Mouse (Mus musculus) CH12.LX (cell line): ENCODE measurements around the gene Aplp1. TPM values are rescaled to one million over a fixed set of nuclear protein-coding genes. Genes with fewer than 3 reads are reported as not detected.

Source experiments
- DNase-seq: peaks from one replicate; pipeline ENCODE4 v3.0.0-alpha.2; 2013; ENCODE audit errors: extremely low read depth
- H3K27ac ChIP-seq: 2 replicates; pipeline ENCODE4 v1.5.1; 2012; ENCODE audit warnings: low read depth, mild to moderate bottlenecking, control low read depth, moderate library complexity; ENCODE audit not compliant: insufficient read depth
- H3K27me3 ChIP-seq: replicated peaks from 2 replicates; pipeline ENCODE3; 2012; ENCODE audit warnings: inconsistent platforms
- H3K36me3 ChIP-seq, 2 experiments: replicated peaks in 1 of 2; 2 replicates each; pipeline versions ENCODE3 to v1.6.1; 2012; ENCODE audit warnings: inconsistent platforms in 1 of 2, low read length in 1 of 2, mild to moderate bottlenecking in 1 of 2, mixed read lengths in 1 of 2, moderate library complexity in 1 of 2; ENCODE audit not compliant: control insufficient read depth in 1 of 2, insufficient read depth in 1 of 2
- H3K4me1 ChIP-seq, 2 experiments: 2 replicates each; pipeline ENCODE4 v1.6.1; 2012; ENCODE audit warnings: inconsistent platforms in 1 of 2, moderate library complexity in 1 of 2; ENCODE audit not compliant: insufficient read depth in 2 of 2, control insufficient read depth in 1 of 2
- H3K4me2 ChIP-seq: 2 replicates; pipeline ENCODE4 v1.6.1; 2012; ENCODE audit warnings: low read depth, mild to moderate bottlenecking, control low read depth; ENCODE audit not compliant: poor library complexity, insufficient read depth, severe bottlenecking
- H3K4me3 ChIP-seq, 3 experiments: fragments of 150-350 bp in 1 of 3; sonication (generic) in 1 of 3; replicated peaks in 1 of 3; 2 replicates each; pipeline versions ENCODE3 to v1.5.1; 2011 to 2012; ENCODE audit warnings: low read depth in 2 of 3, low read length in 2 of 3, mild to moderate bottlenecking in 2 of 3, moderate library complexity in 2 of 3, control low read depth in 1 of 3, improper control_type of control experiment in 1 of 3, inconsistent platforms in 1 of 3, mixed read lengths in 1 of 3; ENCODE audit not compliant: poor library complexity in 1 of 3
- H3K79me2 ChIP-seq: replicated peaks from 2 replicates; pipeline ENCODE4 v1.6.1; 2012; ENCODE audit warnings: mild to moderate bottlenecking, moderate library complexity; ENCODE audit not compliant: control insufficient read depth, poor library complexity, insufficient read depth, severe bottlenecking; ENCODE audit errors: extremely low read depth
- H3K9ac ChIP-seq: 2 replicates; pipeline ENCODE4 v1.6.1; 2012; ENCODE audit warnings: low read depth, mild to moderate bottlenecking, control low read depth, moderate library complexity; ENCODE audit not compliant: insufficient read depth
- H3K9me3 ChIP-seq: replicated peaks from 2 replicates; pipeline ENCODE3; 2012; ENCODE audit warnings: low read length, inconsistent platforms, mixed read lengths
- BHLHE40 ChIP-seq: IDR thresholded peaks from 2 replicates; pipeline ENCODE4 v1.6.1; 2011; ENCODE audit warnings: mild to moderate bottlenecking, low read depth, low read length, improper control_type of control experiment
- CHD1 ChIP-seq: IDR thresholded peaks from 2 replicates; pipeline ENCODE4 v1.6.1; 2012; ENCODE audit warnings: low read depth, low read length, improper control_type of control experiment, inconsistent platforms
- CHD2 ChIP-seq: IDR thresholded peaks from 2 replicates; pipeline ENCODE4 v1.6.1; 2011; ENCODE audit warnings: low read length, improper control_type of control experiment
- E2F4 ChIP-seq: IDR thresholded peaks from 2 replicates; pipeline ENCODE4 v1.6.1; 2011; ENCODE audit warnings: low read depth, low read length, improper control_type of control experiment; ENCODE audit not compliant: insufficient replicate concordance
- ELF1 ChIP-seq: IDR thresholded peaks from 2 replicates; pipeline ENCODE4 v1.6.1; 2014; ENCODE audit warnings: low read depth, mild to moderate bottlenecking, inconsistent platforms, low read length, improper control_type of control experiment
- EP300 ChIP-seq: IDR thresholded peaks from 2 replicates; pipeline ENCODE4 v1.6.1; 2011; ENCODE audit warnings: low read length, improper control_type of control experiment
- GABPA ChIP-seq: IDR thresholded peaks from 2 replicates; pipeline ENCODE4 v1.6.1; 2012; ENCODE audit warnings: low read depth, low read length, improper control_type of control experiment, inconsistent platforms; ENCODE audit not compliant: insufficient replicate concordance
- JUN ChIP-seq: IDR thresholded peaks from 2 replicates; pipeline ENCODE4 v1.6.1; 2011; ENCODE audit warnings: low read depth, mild to moderate bottlenecking, low read length, improper control_type of control experiment, moderate library complexity; ENCODE audit not compliant: insufficient read depth
- MAX ChIP-seq: IDR thresholded peaks from 2 replicates; pipeline ENCODE4 v1.6.1; 2011; ENCODE audit warnings: low read length, improper control_type of control experiment
- MAZ ChIP-seq: IDR thresholded peaks from 2 replicates; pipeline ENCODE4 v1.6.1; 2012; ENCODE audit warnings: low read depth, mild to moderate bottlenecking, inconsistent platforms, low read length, improper control_type of control experiment, moderate library complexity
- MEF2A ChIP-seq: IDR thresholded peaks from 2 replicates; pipeline ENCODE4 v1.6.1; 2014; ENCODE audit warnings: low read depth, mild to moderate bottlenecking, inconsistent platforms, low read length, improper control_type of control experiment, borderline replicate concordance
- MXI1 ChIP-seq: IDR thresholded peaks from 2 replicates; pipeline ENCODE4 v1.6.1; 2011; ENCODE audit warnings: mild to moderate bottlenecking, low read depth, low read length, improper control_type of control experiment
- NELFE ChIP-seq: IDR thresholded peaks from 2 replicates; pipeline ENCODE4 v1.6.1; 2011; ENCODE audit warnings: low read depth, low read length, improper control_type of control experiment
- PAX5 ChIP-seq: IDR thresholded peaks from 2 replicates; pipeline ENCODE4 v1.6.1; 2012; ENCODE audit warnings: low read length, inconsistent platforms, mixed read lengths
- POLR2A ChIP-seq: IDR thresholded peaks from 2 replicates; pipeline ENCODE4 v1.6.1; 2011; ENCODE audit warnings: low read depth, mild to moderate bottlenecking, improper control_type of control experiment, low read length
- POLR2AphosphoS2 ChIP-seq: IDR thresholded peaks from 2 replicates; pipeline ENCODE4 v1.6.1; 2011; ENCODE audit warnings: low read depth, low read length, improper control_type of control experiment
- RAD21 ChIP-seq: IDR thresholded peaks from 2 replicates; pipeline ENCODE4 v1.6.1; 2011; ENCODE audit warnings: low read depth, mild to moderate bottlenecking, low read length, improper control_type of control experiment, moderate library complexity
- RCOR1 ChIP-seq: conservative IDR thresholded peaks from 2 replicates; pipeline ENCODE4 v1.6.1; 2012; ENCODE audit warnings: low read depth, mild to moderate bottlenecking, inconsistent platforms, low read length, improper control_type of control experiment
- SIN3A ChIP-seq: IDR thresholded peaks from 2 replicates; pipeline ENCODE4 v1.6.1; 2012; ENCODE audit warnings: low read length, improper control_type of control experiment, inconsistent platforms
- SMC3 ChIP-seq: IDR thresholded peaks from 2 replicates; pipeline ENCODE4 v1.6.1; 2011; ENCODE audit warnings: low read depth, low read length, improper control_type of control experiment
- TCF12 ChIP-seq: IDR thresholded peaks from 2 replicates; pipeline ENCODE4 v1.6.1; 2014; ENCODE audit warnings: low read depth, mild to moderate bottlenecking, inconsistent platforms, low read length, improper control_type of control experiment
- UBTF ChIP-seq: IDR thresholded peaks from 2 replicates; pipeline ENCODE4 v1.6.1; 2012; ENCODE audit warnings: low read depth, mild to moderate bottlenecking, inconsistent platforms, low read length, improper control_type of control experiment, moderate library complexity
- USF2 ChIP-seq: conservative IDR thresholded peaks from 2 replicates; pipeline ENCODE4 v1.6.1; 2011; ENCODE audit warnings: low read depth, low read length, improper control_type of control experiment
- ZC3H11A ChIP-seq: IDR thresholded peaks from 2 replicates; pipeline ENCODE4 v1.6.1; 2012; ENCODE audit warnings: low read depth, mild to moderate bottlenecking, inconsistent platforms, low read length, improper control_type of control experiment
- ZKSCAN1 ChIP-seq: IDR thresholded peaks from 2 replicates; pipeline ENCODE4 v1.6.1; 2012; ENCODE audit warnings: low read depth, inconsistent platforms, low read length, improper control_type of control experiment, borderline replicate concordance
- ZMIZ1 ChIP-seq: IDR thresholded peaks from 2 replicates; pipeline ENCODE4 v1.6.1; 2012; ENCODE audit warnings: low read depth, mild to moderate bottlenecking, inconsistent platforms, low read length, improper control_type of control experiment
- ZNF384 ChIP-seq: IDR thresholded peaks from 2 replicates; pipeline ENCODE4 v1.6.1; 2012; ENCODE audit warnings: low read depth, low read length, improper control_type of control experiment, inconsistent platforms
- dilution Hi-C: fragments of 300-500 bp; cut with MboI; formaldehyde crosslinking; loops from 2 replicates; pipeline ENCODE4 v1.14.3; 2020; ENCODE audit warnings: low sequenced_read_pairs; ENCODE audit not compliant: extremely low pct_unique_long_range_greater_than_20kb, extremely low pct_ligation_motif_present
- in situ Hi-C: fragments of 300-500 bp; cut with MboI; formaldehyde crosslinking; loops from 3 replicates; pipeline ENCODE4 v1.14.3; 2019; ENCODE audit warnings: low sequenced_read_pairs, low pct_ligation_motif_present, low pct_unique_long_range_greater_than_20kb, mixed read lengths
- polyA plus RNA-seq: library from polyadenylated mRNA; unstranded; fragments of >175 nt; gene quantifications from 2 replicates; pipeline ENCODE4 v1.2.1, GENCODE M21; 2012; ENCODE audit warnings: low read depth; ENCODE audit not compliant: insufficient read length
- total RNA-seq, 2 experiments: library from RNA; depleted of rRNA; stranded (reverse); fragments of 300-350 nt in 1 of 2; fragments of >200 nt in 1 of 2; gene quantifications; 2 replicates each; pipeline ENCODE4 v1.2.3; 2012 to 2014

Aplp1 gene
- total and polyA plus RNA-seq, 3 experiments, result 0.10 to 0.93 TPM; not detected in 1

DNA sequence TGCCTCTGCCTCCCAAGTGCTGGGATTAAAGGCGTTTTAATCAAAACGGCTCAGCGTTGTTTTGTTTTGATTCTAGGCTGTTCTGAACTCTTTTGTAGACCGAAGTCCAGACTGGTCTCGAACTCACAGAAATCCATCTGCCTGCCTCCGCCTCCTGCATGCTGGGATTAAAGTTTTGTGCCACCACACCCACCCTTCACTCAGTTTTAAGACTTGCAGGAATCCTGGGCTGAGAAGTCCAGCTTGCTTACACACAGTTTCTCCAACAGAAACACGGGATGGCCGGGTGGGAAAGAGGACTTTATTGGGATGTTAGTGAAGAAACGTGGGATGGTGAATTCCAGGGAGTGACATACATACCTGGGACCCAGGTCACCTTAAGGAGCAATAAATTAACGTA lies 10.6 kb downstream of the Aplp1 start:
- H3K4me3 ChIP-seq, result no peak overlapping the region
- TF ChIP-seq E2F4 (no peak), POLR2AphosphoS2 (no peak), RAD21 (no peak), CHD2 (no peak), ZC3H11A (no peak), SIN3A (no peak), PAX5 (no peak), MAX (no peak), EP300 (no peak), JUN (no peak), UBTF (no peak), GABPA (no peak), NELFE (no peak), USF2 (no peak), ZMIZ1 (no peak), SMC3 (no peak), ELF1 (no peak), MAZ (no peak), CHD1 (no peak)
- no peak overlapping the region for H3K27ac ChIP-seq
- peaks cover 10 to 19% of the 10 kb centered on the region in 2 experiments for H3K4me1 ChIP-seq
- in situ Hi-C loops (loop anchor here (5.0 kb wide), 2 partner anchors 38 to 72 kb away; partner anchors contain the start of gene Lrfn3), dilution Hi-C loops (no loop called here)
- H3K4me2 ChIP-seq, result no peak overlapping the region
- H3K9ac ChIP-seq, result no peak overlapping the region
- no peak for DNase-seq
- H3K9me3 ChIP-seq, result no peaks in the 10 kb centered on the region
- H3K79me2 ChIP-seq, result no peaks in the 10 kb centered on the region
- H3K27me3 ChIP-seq, result peaks cover 52% of the 10 kb centered on the region
- H3K36me3 ChIP-seq, result no peaks in the 10 kb centered on the region

DNA sequence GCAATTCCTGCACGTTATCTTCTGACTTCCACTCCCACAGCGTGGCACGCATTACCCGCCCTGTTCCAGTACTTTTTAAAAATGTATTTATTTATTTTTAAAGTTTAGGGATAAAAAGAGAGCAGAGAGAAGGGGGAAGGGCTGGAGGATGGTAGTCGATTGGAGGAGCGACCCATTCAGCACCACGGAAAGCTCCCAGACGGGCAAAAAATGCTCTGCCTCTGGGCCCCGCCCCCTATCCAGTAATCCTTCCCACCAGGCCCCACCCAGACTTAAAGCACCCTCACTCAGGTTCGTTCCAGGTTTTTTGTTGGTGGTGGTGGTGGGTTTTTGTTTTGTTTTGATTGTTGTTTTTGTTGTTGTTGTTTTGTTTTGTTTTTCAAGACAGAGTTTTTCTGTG lies 11.1 kb downstream of the Aplp1 start:
- no peak for DNase-seq
- dilution Hi-C loops, result no loop called here

More for the DNA sequence above, 11.1 kb downstream of the Aplp1 start:
- H3K9me3 ChIP-seq, result no peaks in the 10 kb centered on the region
- H3K27me3 ChIP-seq, result peaks cover 49% of the 10 kb centered on the region
- H3K4me1 ChIP-seq, result peaks cover 10 to 22% of the 10 kb centered on the region in 2 experiments
- H3K79me2 ChIP-seq, result no peaks in the 10 kb centered on the region
- no peak overlapping the region for H3K4me3 ChIP-seq
- TF ChIP-seq POLR2A (no peak), USF2 (no peak), MXI1 (0 out of 2 replicates have a peak, but pooled peaks have one; percentile 40), ZC3H11A (no peak), ELF1 (no peak), TCF12 (no peak), SIN3A (peak; percentile 62; the same call in 1 of the 2 replicates), UBTF (no peak), CHD2 (no peak), JUN (no peak), RCOR1 (no peak), ZNF384 (peak; percentile 83), RAD21 (no peak), GABPA (no peak), BHLHE40 (no peak), MAZ (no peak), MEF2A (no peak), EP300 (no peak), ZKSCAN1 (no peak), POLR2AphosphoS2 (no peak)
- no peak overlapping the region for H3K27ac ChIP-seq
- in situ Hi-C loops, result no loop called here
- peaks cover 0 to under 1% of the 10 kb centered on the region in 2 experiments for H3K36me3 ChIP-seq
- H3K4me2 ChIP-seq, result no peak overlapping the region
- H3K9ac ChIP-seq, result no peak overlapping the region
